Mouse (Mus musculus): ENCODE measurements around the gene Adk. TPM values are rescaled to one million over a fixed set of nuclear protein-coding genes. Genes with fewer than 3 reads are reported as not detected.

The Adk gene
- 155 and 156 TPM in 2 replicates for polyA plus RNA-seq (2014; fragmentation: Nextera tagmentation; extraction: Ambion mirVana)

- Histone ChIP-seq H3K4me3 (ENCODE audit: low read length) (peak within 1 kb of the TSS; percentile 77), H3K4me1 (ENCODE audit: control insufficient read depth, insufficient read depth, low read length) (peaks cover 10% of the 10 kb centered on the region; the same call in 1 of the 2 replicates), H3K9me3 (ENCODE audit: control insufficient read depth, low read length) (no peaks in the 10 kb centered on the region), H3K36me3 (ENCODE audit: control insufficient read depth, insufficient read depth, low read length) (peaks cover 5% of the 10 kb centered on the region; the same call in 1 of the 2 replicates), H3K27ac (ENCODE audit: low read depth, low read length) (peak within 1 kb of the TSS; percentile 77), H3K27me3 (ENCODE audit: control insufficient read depth, insufficient read depth, low read length) (no peaks in the 10 kb centered on the region), H3K9ac (ENCODE audit: low read depth, low read length) (peak within 1 kb of the TSS; percentile 68), H3K4me2 (replicated peaks; ENCODE audit: low read depth, low read length) (peak within 1 kb of the TSS; percentile 78)
- peak; percentile 98 for ATAC-seq (ENCODE audit: low FRiP score, low TSS enrichment)
- WGBS: under 1% methylated on average over 46 of the region's 48 CpGs
Observed at GRCm38 (mm10) chr14:21052112-21052780, at the start of gene Adk, which contains the start of gene Ap3m1. TSS of gene Adk (plus strand) at chr14:21052574. TSS of gene Ap3m1 (minus strand) at chr14:21052508.

GRCm38 (mm10) chr14:21013800-21014334 lies 38.5 kb upstream of the Adk start:
- Histone ChIP-seq H3K36me3 (ENCODE audit: control insufficient read depth, insufficient read depth, low read length) (peaks cover 32% of the 10 kb centered on the region), H3K4me2 (replicated peaks; ENCODE audit: low read depth, low read length) (no peak overlapping the region), H3K27me3 (ENCODE audit: control insufficient read depth, insufficient read depth, low read length) (no peaks in the 10 kb centered on the region), H3K4me1 (ENCODE audit: control insufficient read depth, insufficient read depth, low read length) (no peaks in the 10 kb centered on the region), H3K4me3 (ENCODE audit: low read length) (no peak overlapping the region), H3K27ac (ENCODE audit: low read depth, low read length) (no peak overlapping the region), H3K9ac (ENCODE audit: low read depth, low read length) (no peak overlapping the region), H3K9me3 (ENCODE audit: control insufficient read depth, low read length) (no peaks in the 10 kb centered on the region)
- no peak for ATAC-seq (ENCODE audit: low FRiP score, low TSS enrichment)
- 83% methylated on average over 5 of the region's 5 CpGs for WGBS

DNA sequence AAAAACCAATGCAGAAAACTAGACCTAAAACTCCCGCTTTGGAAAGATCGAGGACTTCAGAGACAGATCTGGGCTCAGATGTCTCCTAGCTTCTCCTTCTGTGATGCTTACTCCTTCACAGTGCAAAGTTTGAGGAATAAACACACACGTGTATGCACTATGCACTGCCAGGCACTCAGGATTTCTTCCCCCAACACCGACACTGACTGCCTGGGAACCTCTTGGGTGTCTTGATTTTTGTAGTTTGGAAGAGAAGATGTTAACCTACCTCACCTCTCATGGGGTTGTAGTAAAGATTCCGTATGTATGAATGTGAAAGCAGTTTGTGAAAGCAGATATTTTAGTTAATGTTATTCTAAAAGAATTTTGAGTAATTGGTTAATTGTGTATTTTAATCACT lies 34.5 kb upstream of the Adk start:
- no peaks in the 10 kb centered on the region for H3K9me3 ChIP-seq (ENCODE audit: control insufficient read depth, low read length)
- H3K27ac ChIP-seq (ENCODE audit: low read depth, low read length): no peak overlapping the region
- WGBS: 91% methylated on average over 5 of the region's 5 CpGs
- H3K36me3 ChIP-seq (ENCODE audit: control insufficient read depth, insufficient read depth, low read length): peaks cover 55% of the 10 kb centered on the region
- H3K4me3 ChIP-seq (ENCODE audit: low read length): no peak overlapping the region
- no peaks in the 10 kb centered on the region for H3K27me3 ChIP-seq (ENCODE audit: control insufficient read depth, insufficient read depth, low read length)
- no peak overlapping the region for H3K4me2 ChIP-seq (replicated peaks; ENCODE audit: low read depth, low read length)
- H3K9ac ChIP-seq (ENCODE audit: low read depth, low read length): no peak overlapping the region
- H3K4me1 ChIP-seq (ENCODE audit: control insufficient read depth, insufficient read depth, low read length): no peaks in the 10 kb centered on the region
- no peak for ATAC-seq (ENCODE audit: low FRiP score, low TSS enrichment)

DNA sequence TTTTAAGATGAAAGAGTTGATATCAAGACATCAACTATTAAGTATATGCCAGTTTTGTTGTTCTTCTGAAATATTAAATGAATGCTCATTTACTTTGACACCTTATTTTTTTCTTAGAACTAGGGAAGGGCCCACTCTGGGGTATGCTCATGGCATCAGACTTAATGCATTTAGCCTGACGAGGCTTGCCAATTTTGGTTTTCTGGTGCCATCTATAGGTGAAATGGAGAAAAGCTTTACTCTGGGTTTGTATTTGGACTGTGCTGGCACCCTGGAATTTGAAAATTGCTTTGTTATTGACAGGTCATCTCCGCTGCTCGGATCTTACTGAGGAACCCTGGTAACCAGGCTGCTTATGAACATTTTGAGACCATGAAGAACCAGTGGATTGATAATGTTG lies 33.4 kb upstream of the Adk start:
- ATAC-seq (ENCODE audit: low FRiP score, low TSS enrichment): no peak
- H3K27ac ChIP-seq (ENCODE audit: low read depth, low read length): no peak overlapping the region
- H3K9ac ChIP-seq (ENCODE audit: low read depth, low read length): no peak overlapping the region
- 43% methylated on average over 3 of the region's 3 CpGs for WGBS
- no peaks in the 10 kb centered on the region for H3K4me1 ChIP-seq (ENCODE audit: control insufficient read depth, insufficient read depth, low read length)
- H3K4me3 ChIP-seq (ENCODE audit: low read length): no peak overlapping the region
- H3K36me3 ChIP-seq (ENCODE audit: control insufficient read depth, insufficient read depth, low read length): peaks cover 63% of the 10 kb centered on the region
- no peaks in the 10 kb centered on the region for H3K9me3 ChIP-seq (ENCODE audit: control insufficient read depth, low read length)
- no peaks in the 10 kb centered on the region for H3K27me3 ChIP-seq (ENCODE audit: control insufficient read depth, insufficient read depth, low read length)
- H3K4me2 ChIP-seq (replicated peaks; ENCODE audit: low read depth, low read length): no peak overlapping the region

- 90% methylated on average over 8 of the region's 8 CpGs for WGBS
- no peak overlapping the region for H3K27ac ChIP-seq (ENCODE audit: low read depth, low read length)
Observed at GRCm38 (mm10) chr14:21020435-21020834, 31.9 kb upstream of the Adk start.

DNA sequence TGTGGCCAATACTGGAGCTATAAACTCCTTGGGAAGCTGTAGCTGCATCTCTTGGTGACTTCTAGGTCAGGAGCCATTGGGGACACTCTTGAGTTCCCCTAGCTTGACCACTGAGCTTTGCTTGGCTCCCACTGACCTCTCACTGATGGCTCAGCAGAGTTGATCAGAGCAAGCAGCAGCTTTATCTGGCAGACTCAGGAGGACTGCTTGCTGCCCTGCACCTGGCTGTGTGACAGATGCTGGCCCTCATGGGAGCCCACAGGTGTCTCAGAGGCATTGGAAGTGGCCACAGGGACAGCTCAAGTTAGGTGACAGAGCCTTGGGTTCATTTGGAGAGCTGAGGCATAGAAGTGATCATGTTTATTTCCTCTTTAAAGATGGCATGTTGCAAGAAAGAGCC lies 24.8 kb upstream of the Adk start:
- peaks cover 5% of the 10 kb centered on the region; the same call in 1 of the 2 replicates for H3K4me1 ChIP-seq (ENCODE audit: control insufficient read depth, insufficient read depth, low read length)
- H3K9me3 ChIP-seq (ENCODE audit: control insufficient read depth, low read length): no peaks in the 10 kb centered on the region
- H3K27ac ChIP-seq (ENCODE audit: low read depth, low read length): no peak overlapping the region
- H3K27me3 ChIP-seq (ENCODE audit: control insufficient read depth, insufficient read depth, low read length): no peaks in the 10 kb centered on the region
- no peak overlapping the region for H3K9ac ChIP-seq (ENCODE audit: low read depth, low read length)
- H3K4me3 ChIP-seq (ENCODE audit: low read length): no peak overlapping the region
- peaks cover 62% of the 10 kb centered on the region for H3K36me3 ChIP-seq (ENCODE audit: control insufficient read depth, insufficient read depth, low read length)
- no peak overlapping the region for H3K4me2 ChIP-seq (replicated peaks; ENCODE audit: low read depth, low read length)
- ATAC-seq (ENCODE audit: low FRiP score, low TSS enrichment): no peak

More at GRCm38 (mm10) chr14:21020435-21020834, 31.9 kb upstream of the Adk start:
- H3K4me2 ChIP-seq (replicated peaks; ENCODE audit: low read depth, low read length): no peak overlapping the region
- H3K9me3 ChIP-seq (ENCODE audit: control insufficient read depth, low read length): no peaks in the 10 kb centered on the region
- H3K4me3 ChIP-seq (ENCODE audit: low read length): no peak overlapping the region
- no peaks in the 10 kb centered on the region for H3K27me3 ChIP-seq (ENCODE audit: control insufficient read depth, insufficient read depth, low read length)
- peaks cover 68% of the 10 kb centered on the region for H3K36me3 ChIP-seq (ENCODE audit: control insufficient read depth, insufficient read depth, low read length)
- ATAC-seq (ENCODE audit: low FRiP score, low TSS enrichment): no peak
- no peak overlapping the region for H3K9ac ChIP-seq (ENCODE audit: low read depth, low read length)
- no peaks in the 10 kb centered on the region for H3K4me1 ChIP-seq (ENCODE audit: control insufficient read depth, insufficient read depth, low read length)

GRCm38 (mm10) chr14:21029025-21029659 lies 23.2 kb upstream of the Adk start:
- 92% methylated on average over 11 of the region's 11 CpGs for WGBS
- Histone ChIP-seq H3K9me3 (ENCODE audit: control insufficient read depth, low read length) (no peaks in the 10 kb centered on the region), H3K36me3 (ENCODE audit: control insufficient read depth, insufficient read depth, low read length) (peaks cover 63% of the 10 kb centered on the region), H3K4me3 (ENCODE audit: low read length) (no peak overlapping the region), H3K27me3 (ENCODE audit: control insufficient read depth, insufficient read depth, low read length) (no peaks in the 10 kb centered on the region), H3K4me2 (replicated peaks; ENCODE audit: low read depth, low read length) (no peak overlapping the region), H3K27ac (ENCODE audit: low read depth, low read length) (no peak overlapping the region), H3K9ac (ENCODE audit: low read depth, low read length) (no peak overlapping the region), H3K4me1 (ENCODE audit: control insufficient read depth, insufficient read depth, low read length) (peaks cover 5% of the 10 kb centered on the region; the same call in 1 of the 2 replicates)
- ATAC-seq (ENCODE audit: low FRiP score, low TSS enrichment): no peak

DNA sequence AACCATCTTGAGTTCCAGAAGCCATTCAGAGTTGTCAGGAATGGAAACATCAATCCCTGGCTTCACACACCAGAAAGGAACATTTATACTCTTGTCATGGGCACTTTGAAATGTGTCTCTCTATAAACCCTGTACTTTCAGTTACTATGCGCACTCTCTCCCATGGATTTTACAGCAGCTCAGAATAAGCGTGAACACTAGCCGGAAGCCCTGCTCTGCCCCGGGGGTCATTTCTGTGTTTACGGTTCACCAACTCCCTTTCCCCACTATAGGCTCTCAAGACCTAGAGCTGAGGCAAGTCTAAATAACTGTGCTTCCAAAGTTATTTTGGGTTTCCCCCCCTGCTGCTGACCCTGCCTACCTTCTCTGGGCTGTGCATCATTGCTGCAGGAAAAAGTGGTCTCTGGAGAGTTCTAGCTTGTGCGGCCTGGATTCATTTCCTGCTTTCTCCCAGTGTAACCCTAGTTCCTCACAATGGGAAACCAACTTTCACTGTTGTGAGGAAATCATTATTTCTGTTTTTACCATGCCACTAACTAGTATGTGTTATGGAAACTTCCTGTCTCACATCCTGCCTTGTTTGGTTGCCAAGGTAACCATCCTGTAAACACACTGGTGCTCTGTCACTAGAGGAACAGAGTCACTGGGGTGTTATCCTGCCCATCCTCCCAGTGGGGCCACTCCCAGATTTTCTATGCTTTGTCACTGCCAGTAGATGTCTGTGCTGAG lies 20.4 kb upstream of the Adk start:
- 40% methylated on average over 6 of the region's 6 CpGs for WGBS
- no peak overlapping the region for H3K9ac ChIP-seq (ENCODE audit: low read depth, low read length)

More for the DNA sequence above, 20.4 kb upstream of the Adk start:
- Histone ChIP-seq H3K4me1 (ENCODE audit: control insufficient read depth, insufficient read depth, low read length) (peaks cover 5% of the 10 kb centered on the region; the same call in 1 of the 2 replicates), H3K36me3 (ENCODE audit: control insufficient read depth, insufficient read depth, low read length) (peaks cover 69% of the 10 kb centered on the region), H3K27me3 (ENCODE audit: control insufficient read depth, insufficient read depth, low read length) (no peaks in the 10 kb centered on the region), H3K9me3 (ENCODE audit: control insufficient read depth, low read length) (no peaks in the 10 kb centered on the region), H3K4me3 (ENCODE audit: low read length) (no peak overlapping the region), H3K4me2 (replicated peaks; ENCODE audit: low read depth, low read length) (no peak overlapping the region), H3K27ac (ENCODE audit: low read depth, low read length) (peak overlapping the region; percentile 53; the same call in 1 of the 2 replicates)
- peak; percentile 72 for ATAC-seq (ENCODE audit: low FRiP score, low TSS enrichment)
